Mouse (Mus musculus) midbrain, embryonic 10.5 days (tissue): ENCODE results near the gene Strada. TPM values are rescaled to one million over a fixed set of nuclear protein-coding genes. Genes with fewer than 3 reads are reported as not detected.
"Not testable (repeated sequence)": the region's sequence is repeated elsewhere in the genome, so short reads cannot be mapped to it uniquely, and the experiment has no call there.

Experiments
- DNase-seq: peaks from one replicate; pipeline ENCODE4 v3.0.0-alpha.2; 2017; ENCODE audit warnings: low spot score
- H3K27ac ChIP-seq: fragments of 300-500 bp; sonication (generic); replicated peaks from 2 replicates; pipeline ENCODE4 v1.5.1; 2016; ENCODE audit warnings: mild to moderate bottlenecking
- H3K27me3 ChIP-seq: fragments of 300-500 bp; sonication (generic); 2 replicates; pipeline ENCODE4 v1.6.1; 2016; ENCODE audit warnings: low read depth, mild to moderate bottlenecking; ENCODE audit not compliant: poor library complexity, severe bottlenecking
- H3K36me3 ChIP-seq: fragments of 300-500 bp; sonication (generic); 2 replicates; pipeline ENCODE4 v1.6.1; 2016; ENCODE audit warnings: mild to moderate bottlenecking, moderate library complexity
- H3K4me1 ChIP-seq: fragments of 300-500 bp; sonication (generic); 2 replicates; pipeline ENCODE4 v1.6.1; 2016
- H3K4me3 ChIP-seq: fragments of 300-500 bp; sonication (generic); 2 replicates; pipeline ENCODE4 v1.5.1; 2016; ENCODE audit warnings: mild to moderate bottlenecking, moderate library complexity
- H3K9me3 ChIP-seq: fragments of 300-500 bp; sonication (generic); replicated peaks from 2 replicates; pipeline ENCODE4 v1.6.1; 2016; ENCODE audit warnings: mild to moderate bottlenecking
- WGBS: fragments of 180-500 bp; shearing (Covaris S2); methylation state at CpG from one replicate; pipeline ENCODE4 v1.1.7; 2016; 5-methylcytosine and 5-hydroxymethylcytosine counted together
- polyA plus RNA-seq: library from polyadenylated mRNA; unstranded; fragments of >200 nt; fragmentation: Nextera tagmentation; extraction: Ambion mirVana; gene quantifications from 2 replicates; pipeline ENCODE4 v1.2.1, GENCODE M21; 2016

Strada gene
- polyA plus RNA-seq, 1 experiment from 2014 or later, result 42.4 TPM

DNA sequence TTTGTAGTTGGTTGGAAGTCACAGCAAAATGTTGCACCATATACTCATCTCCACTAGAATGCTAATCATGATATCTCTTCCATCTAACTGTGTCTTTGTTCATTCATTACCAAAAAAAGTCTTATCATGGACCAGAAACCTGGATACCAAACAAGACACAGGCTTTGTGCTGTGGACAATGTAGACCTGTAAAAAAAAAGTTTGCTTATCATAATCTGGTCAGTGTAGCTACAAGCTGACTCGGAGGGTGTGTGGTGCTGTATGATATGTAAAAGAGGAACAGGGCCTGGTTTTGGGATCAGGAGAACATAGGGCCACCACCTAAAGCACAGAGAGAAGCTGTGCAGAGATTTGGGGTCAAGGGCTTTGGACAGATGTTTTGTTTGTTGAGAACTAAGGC is 72.5 kb downstream of the Strada start:
- Histone ChIP-seq H3K27ac (no peak overlapping the region), H3K36me3 (peaks cover 50% of the 10 kb centered on the region)
- WGBS, result 80% methylated on average over 1 of the region's 1 CpGs

DNA sequence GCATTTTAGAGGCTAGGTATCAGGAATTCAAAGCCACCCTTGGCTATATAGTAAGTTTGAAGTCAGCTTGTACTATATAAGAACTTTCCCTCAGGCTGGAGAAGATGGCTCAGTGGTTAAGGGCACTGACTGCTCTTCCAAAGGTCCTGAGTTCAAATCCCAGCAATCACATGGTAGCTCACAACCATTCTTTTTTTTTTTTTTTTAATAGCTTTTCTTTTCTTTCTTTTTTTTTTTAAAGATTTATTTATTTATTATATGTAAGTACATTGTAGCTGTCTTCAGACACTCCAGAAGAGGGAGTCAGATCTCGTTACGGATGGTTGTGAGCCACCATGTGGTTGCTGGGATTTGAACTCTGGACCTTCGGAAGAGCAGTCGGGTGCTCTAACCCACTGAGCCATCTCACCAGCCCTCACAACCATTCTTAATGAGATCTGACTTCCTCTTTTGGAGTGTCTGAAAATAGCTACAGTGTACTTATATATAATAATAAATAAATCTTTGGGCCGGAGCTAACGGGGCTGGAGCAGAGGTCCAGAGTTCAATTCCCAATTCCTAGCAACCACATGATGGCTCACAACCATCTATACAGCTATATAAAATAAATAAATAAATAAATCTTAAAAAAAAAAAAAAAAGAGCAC is 75.1 kb downstream of the Strada start:
- H3K9me3 ChIP-seq, result not testable (repeated sequence)
- WGBS, result 100% methylated on average over 4 of the region's 6 CpGs

More for the DNA sequence above, 72.5 kb downstream of the Strada start:
- Histone ChIP-seq H3K27me3 (no peaks in the 10 kb centered on the region), H3K9me3 (no peaks in the 10 kb centered on the region), H3K4me1 (no peaks in the 10 kb centered on the region), H3K4me3 (no peak overlapping the region)
- no peak for DNase-seq

DNA sequence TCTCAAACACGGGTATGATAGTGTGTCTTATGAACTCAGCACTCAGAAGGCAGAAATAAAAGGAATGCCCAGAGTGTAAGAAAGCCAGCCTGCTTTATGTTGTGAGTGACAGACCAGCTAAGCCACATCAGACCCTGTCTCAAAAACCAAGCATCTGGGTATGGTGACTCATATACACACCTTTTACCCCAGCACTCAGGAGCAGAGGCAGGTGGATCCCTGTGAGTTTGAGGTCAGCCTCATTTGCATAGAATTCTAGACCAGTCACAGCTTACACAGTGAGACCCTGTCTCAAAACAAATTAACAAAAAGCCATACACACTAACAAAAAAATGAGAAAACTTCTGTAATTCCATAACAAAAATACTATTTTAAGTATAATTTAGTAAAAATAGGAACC is 76.1 kb downstream of the Strada start:
- Histone ChIP-seq H3K27ac (no peak overlapping the region), H3K4me1 (no peaks in the 10 kb centered on the region), H3K9me3 (no peaks in the 10 kb centered on the region), H3K36me3 (peaks cover 82% of the 10 kb centered on the region), H3K4me3 (no peak overlapping the region), H3K27me3 (no peaks in the 10 kb centered on the region)
- no peak for DNase-seq
- 85% methylated on average over 1 of the region's 1 CpGs for WGBS

More for the DNA sequence above, 75.1 kb downstream of the Strada start:
- DNase-seq, H3K4me3 ChIP-seq, H3K27ac ChIP-seq, H3K27me3 ChIP-seq, H3K4me1 ChIP-seq: not testable (repeated sequence)
- H3K36me3 ChIP-seq, result peaks cover 72% of the 10 kb centered on the region

DNA sequence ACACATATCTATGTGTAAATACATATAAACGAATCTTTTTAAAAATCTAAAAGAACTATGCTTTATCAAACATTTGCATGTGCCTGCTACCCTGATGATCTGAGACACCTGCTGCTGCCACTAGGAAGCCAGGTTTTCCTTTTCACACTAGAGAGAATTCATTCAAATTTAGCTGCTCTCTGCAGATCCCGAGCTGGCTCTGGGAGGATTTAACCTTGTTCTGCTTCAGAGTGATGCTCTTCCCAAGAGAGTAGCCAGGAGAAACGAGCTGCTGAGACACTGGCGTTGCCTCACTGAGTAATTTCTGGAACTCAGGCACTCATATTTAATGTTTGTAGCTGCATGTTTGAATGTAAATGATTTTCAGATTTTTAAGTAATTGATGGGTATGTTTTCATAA is 77.2 kb downstream of the Strada start:
- Histone ChIP-seq H3K9me3 (no peaks in the 10 kb centered on the region), H3K36me3 (peaks cover 76% of the 10 kb centered on the region), H3K27me3 (no peaks in the 10 kb centered on the region), H3K27ac (no peak overlapping the region), H3K4me3 (no peak overlapping the region), H3K4me1 (no peaks in the 10 kb centered on the region)
- 91% methylated on average over 4 of the region's 4 CpGs for WGBS
- no peak for DNase-seq

DNA sequence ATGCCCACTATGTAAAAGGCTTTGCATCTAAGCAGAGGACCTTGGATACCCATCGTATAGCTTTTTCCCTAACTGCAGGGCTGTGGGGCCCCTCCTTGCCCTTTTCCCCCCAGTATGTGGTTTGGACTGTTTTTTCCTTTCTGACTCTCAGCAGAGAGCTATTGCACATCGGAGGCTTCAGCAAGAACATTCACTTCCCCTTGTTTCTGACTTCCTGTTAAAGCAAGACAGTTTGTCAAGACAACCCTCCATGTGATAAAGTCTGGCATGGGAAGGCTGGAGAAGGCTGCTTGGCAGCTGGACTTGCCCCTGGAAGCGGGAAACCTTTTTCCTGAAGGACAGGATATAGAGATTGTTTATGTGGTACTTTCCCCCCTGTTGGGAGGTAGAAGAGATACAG is 79.2 kb downstream of the Strada start:
- Histone ChIP-seq H3K9me3 (no peaks in the 10 kb centered on the region), H3K36me3 (peaks cover 79% of the 10 kb centered on the region), H3K27me3 (no peaks in the 10 kb centered on the region), H3K4me3 (no peak overlapping the region), H3K27ac (no peak overlapping the region), H3K4me1 (no peaks in the 10 kb centered on the region)
- WGBS, result 90% methylated on average over 3 of the region's 3 CpGs
- no peak for DNase-seq

DNA sequence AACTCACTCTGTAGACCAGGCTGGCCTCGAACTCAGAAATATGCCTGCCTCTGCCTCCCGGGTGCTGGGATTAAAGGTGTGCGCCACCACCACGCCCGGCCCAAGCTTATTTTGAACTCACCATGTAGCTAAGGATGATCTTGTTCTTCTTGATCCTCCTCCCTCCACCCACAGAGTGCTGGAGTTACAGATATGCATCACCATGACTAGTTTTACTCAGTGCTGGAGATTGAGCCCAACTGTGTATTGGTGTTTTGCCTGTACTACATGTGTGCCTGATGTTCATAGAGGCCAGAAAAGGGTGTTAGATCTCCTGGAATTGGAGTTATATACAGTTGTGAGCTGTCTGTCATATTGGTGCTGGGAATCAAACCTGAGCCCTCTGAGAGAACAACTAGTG is 79.7 kb downstream of the Strada start:
- H3K36me3 ChIP-seq, result peaks cover 84% of the 10 kb centered on the region
- H3K4me1 ChIP-seq, result no peaks in the 10 kb centered on the region
- H3K27ac ChIP-seq, result no peak overlapping the region
- no peak for DNase-seq
- H3K27me3 ChIP-seq, result no peaks in the 10 kb centered on the region
- no peak overlapping the region for H3K4me3 ChIP-seq
- H3K9me3 ChIP-seq, result no peaks in the 10 kb centered on the region
- 93% methylated on average over 5 of the region's 5 CpGs for WGBS

Other genes starting within 250 kb of the Strada start
- gene Cyb561, start 248.8 kb downstream of the Strada start, polyA plus RNA-seq, result 12.1 and 12.3 TPM in 2 replicates
- gene Ace, start 234.2 kb downstream of the Strada start, polyA plus RNA-seq, result 0.75 and 0.85 TPM in 2 replicates
- not detected in 2 replicates for gene Ace3, start 207.5 kb downstream of the Strada start, polyA plus RNA-seq
- 0.31 and 0.33 TPM in 2 replicates for gene Kcnh6, start 194.0 kb downstream of the Strada start, polyA plus RNA-seq
- 76.8 and 98.1 TPM in 2 replicates for gene Dcaf7, start 165.3 kb downstream of the Strada start, polyA plus RNA-seq
- 13.7 and 14.1 TPM in 2 replicates for gene Taco1, start 136.1 kb downstream of the Strada start, polyA plus RNA-seq
- 20.6 and 21.9 TPM in 2 replicates for gene Map3k3, start 117.6 kb downstream of the Strada start, polyA plus RNA-seq
- 0.57 TPM in 1 of 2 replicates, not detected in the other for gene Gm10840, start 41.3 kb downstream of the Strada start, polyA plus RNA-seq
- 364 and 366 TPM in 2 replicates for gene Limd2, start 41.3 kb downstream of the Strada start, polyA plus RNA-seq
- 69.9 and 74.0 TPM in 2 replicates for gene Ccdc47, start 14.2 kb upstream of the Strada start, polyA plus RNA-seq
- gene Ddx42, start 14.8 kb upstream of the Strada start, polyA plus RNA-seq, result 100 and 112 TPM in 2 replicates
- 78.1 and 83.8 TPM in 2 replicates for gene Ftsj3, start 53.9 kb upstream of the Strada start, polyA plus RNA-seq
- gene Psmc5, start 54.0 kb upstream of the Strada start, polyA plus RNA-seq, result 408 and 433 TPM in 2 replicates
- 19.3 and 20.0 TPM in 2 replicates for gene Smarcd2, start 70.8 kb upstream of the Strada start, polyA plus RNA-seq
- gene Tcam1, start 74.5 kb upstream of the Strada start, polyA plus RNA-seq, result 0.06 and 0.15 TPM in 2 replicates
- gene Gh, start 99.7 kb upstream of the Strada start, polyA plus RNA-seq, result not detected in 2 replicates
- gene Cd79b, start 112.6 kb upstream of the Strada start, polyA plus RNA-seq, result 0.99 TPM in 2 replicates
- gene Scn4a, start 151.1 kb upstream of the Strada start, polyA plus RNA-seq, result 0.10 and 0.15 TPM in 2 replicates
- gene Prr29, start 163.3 kb upstream of the Strada start, polyA plus RNA-seq, result 0.10 TPM in 1 of 2 replicates, not detected in the other
- gene Icam2, start 185.9 kb upstream of the Strada start, polyA plus RNA-seq, result 13.4 and 15.0 TPM in 2 replicates